Mouse (Mus musculus): ENCODE results near the gene A830018L16Rik. TPM values are rescaled to one million over a fixed set of nuclear protein-coding genes. Genes with fewer than 3 reads are reported as not detected.

Gene A830018L16Rik
- polyA plus RNA-seq (2014; fragmentation: Nextera tagmentation; extraction: Ambion mirVana) = 3.1 and 5.1 TPM in 2 replicates

- no peaks in the 10 kb centered on the region for H3K36me3 ChIP-seq (ENCODE audit: control insufficient read depth, insufficient read depth, low read length)
- H3K4me3 ChIP-seq (ENCODE audit: low read depth, low read length) = peak within 1 kb of the TSS; percentile 45
- H3K27ac ChIP-seq (replicated peaks; ENCODE audit: low read depth, low read length) = no peak within 1 kb of the TSS; the same call in 1 of the 2 replicates
- DNase-seq (ENCODE audit: low spot score) (peak; percentile 90), ATAC-seq (ENCODE audit: low read depth) (peak; percentile 98)
- H3K9ac ChIP-seq (ENCODE audit: low read depth, low read length) = peak within 1 kb of the TSS; percentile 59
- no peaks in the 10 kb centered on the region for H3K9me3 ChIP-seq (ENCODE audit: control insufficient read depth, low read length)
- H3K27me3 ChIP-seq (replicated peaks; ENCODE audit: control insufficient read depth, insufficient read depth, low read length) = peaks cover 2% of the 10 kb centered on the region; the same call in 1 of the 2 replicates
- H3K4me2 ChIP-seq (ENCODE audit: low read depth, low read length) = peak within 1 kb of the TSS; percentile 91
- WGBS = under 1% methylated on average over 22 of the region's 50 CpGs
- no peaks in the 10 kb centered on the region for H3K4me1 ChIP-seq (ENCODE audit: control insufficient read depth, insufficient read depth, low read length)
Observed at GRCm38 (mm10) chr1:11413894-11414556, at the start of gene A830018L16Rik. A830018L16Rik (plus strand) TSS chr1:11414105.

DNA sequence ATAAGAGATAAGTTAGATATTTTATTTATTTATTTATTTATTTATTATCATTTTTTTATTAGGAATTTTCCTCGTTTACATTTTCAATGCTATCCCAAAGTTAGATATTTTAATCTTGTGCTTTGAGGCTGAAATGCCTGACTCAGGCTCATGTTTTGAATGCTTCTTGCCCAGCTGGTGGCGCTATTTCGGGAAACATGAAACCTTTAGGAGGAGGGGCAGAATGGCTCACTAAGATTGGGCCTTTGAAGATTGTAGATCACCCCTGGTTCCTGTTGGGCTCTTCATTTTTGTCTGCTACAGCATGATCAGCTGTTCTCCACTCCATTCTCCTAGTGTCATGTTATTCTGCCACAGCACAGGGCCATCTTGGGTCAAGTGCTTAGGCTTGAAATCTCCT is 28.1 kb upstream of the A830018L16Rik start:
- H3K36me3 ChIP-seq (ENCODE audit: control insufficient read depth, insufficient read depth, low read length) = no peaks in the 10 kb centered on the region
- H3K9me3 ChIP-seq (ENCODE audit: control insufficient read depth, low read length) = no peaks in the 10 kb centered on the region
- H3K27me3 ChIP-seq (replicated peaks; ENCODE audit: control insufficient read depth, insufficient read depth, low read length) = no peaks in the 10 kb centered on the region
- H3K4me3 ChIP-seq (ENCODE audit: low read depth, low read length) = no peak overlapping the region
- WGBS = 69% methylated on average over 3 of the region's 3 CpGs
- no peak overlapping the region for H3K27ac ChIP-seq (replicated peaks; ENCODE audit: low read depth, low read length)
- ATAC-seq (ENCODE audit: low read depth) (no peak), DNase-seq (ENCODE audit: low spot score) (no peak)
- H3K4me2 ChIP-seq (ENCODE audit: low read depth, low read length) = no peak overlapping the region
- H3K4me1 ChIP-seq (ENCODE audit: control insufficient read depth, insufficient read depth, low read length) = no peaks in the 10 kb centered on the region
- H3K9ac ChIP-seq (ENCODE audit: low read depth, low read length) = no peak overlapping the region

DNA sequence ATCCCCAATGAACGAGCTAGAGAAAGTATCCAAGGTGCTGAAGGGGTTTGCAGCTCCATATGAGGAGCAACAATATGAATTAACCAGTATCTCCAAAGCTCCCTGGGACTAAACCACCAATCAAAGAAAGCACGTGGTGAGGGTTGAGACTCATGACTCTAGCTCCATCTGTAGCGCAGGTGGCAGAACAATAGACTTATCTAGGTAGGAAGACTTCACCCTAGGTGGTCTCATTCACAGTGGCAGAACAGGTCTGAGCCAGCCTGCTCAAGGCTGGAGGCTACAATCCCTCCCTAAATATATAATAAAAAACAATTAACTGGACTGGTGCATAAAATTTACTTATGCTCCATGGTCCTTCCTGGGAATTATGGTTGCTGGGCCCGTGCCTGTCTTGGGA is 18.5 kb upstream of the A830018L16Rik start:
- H3K4me1 ChIP-seq (ENCODE audit: control insufficient read depth, insufficient read depth, low read length) = no peaks in the 10 kb centered on the region
- no peaks in the 10 kb centered on the region for H3K9me3 ChIP-seq (ENCODE audit: control insufficient read depth, low read length)
- H3K36me3 ChIP-seq (ENCODE audit: control insufficient read depth, insufficient read depth, low read length) = no peaks in the 10 kb centered on the region
- H3K27ac ChIP-seq (replicated peaks; ENCODE audit: low read depth, low read length) = no peak overlapping the region
- WGBS = 58% methylated on average over 4 of the region's 4 CpGs
- H3K4me3 ChIP-seq (ENCODE audit: low read depth, low read length) = no peak overlapping the region
- no peak for ATAC-seq (ENCODE audit: low read depth)
- no peak overlapping the region for H3K4me2 ChIP-seq (ENCODE audit: low read depth, low read length)
- no peak overlapping the region for H3K9ac ChIP-seq (ENCODE audit: low read depth, low read length)
- DNase-seq (ENCODE audit: low spot score) = no peak
- no peaks in the 10 kb centered on the region for H3K27me3 ChIP-seq (replicated peaks; ENCODE audit: control insufficient read depth, insufficient read depth, low read length)

- DNase-seq (ENCODE audit: low spot score) = no peak
- H3K9ac ChIP-seq (ENCODE audit: low read depth, low read length) = no peak overlapping the region
Observed at GRCm38 (mm10) chr1:11395996-11396736, 17.7 kb upstream of the A830018L16Rik start.

GRCm38 (mm10) chr1:11401159-11401558 is 12.7 kb upstream of the A830018L16Rik start:
- H3K4me3 ChIP-seq (ENCODE audit: low read depth, low read length) = no peak overlapping the region
- H3K36me3 ChIP-seq (ENCODE audit: control insufficient read depth, insufficient read depth, low read length) = no peaks in the 10 kb centered on the region
- 43% methylated on average over 2 of the region's 2 CpGs for WGBS
- H3K27me3 ChIP-seq (replicated peaks; ENCODE audit: control insufficient read depth, insufficient read depth, low read length) = no peaks in the 10 kb centered on the region
- H3K9ac ChIP-seq (ENCODE audit: low read depth, low read length) = no peak overlapping the region
- ATAC-seq (ENCODE audit: low read depth) (no peak), DNase-seq (ENCODE audit: low spot score) (peak; percentile 3)
- H3K4me2 ChIP-seq (ENCODE audit: low read depth, low read length) = no peak overlapping the region
- no peaks in the 10 kb centered on the region for H3K9me3 ChIP-seq (ENCODE audit: control insufficient read depth, low read length)
- no peaks in the 10 kb centered on the region for H3K4me1 ChIP-seq (ENCODE audit: control insufficient read depth, insufficient read depth, low read length)
- no peak overlapping the region for H3K27ac ChIP-seq (replicated peaks; ENCODE audit: low read depth, low read length)

More at GRCm38 (mm10) chr1:11395996-11396736, 17.7 kb upstream of the A830018L16Rik start:
- Histone ChIP-seq H3K4me1 (ENCODE audit: control insufficient read depth, insufficient read depth, low read length) (no peaks in the 10 kb centered on the region), H3K9me3 (ENCODE audit: control insufficient read depth, low read length) (no peaks in the 10 kb centered on the region), H3K4me3 (ENCODE audit: low read depth, low read length) (no peak overlapping the region), H3K27me3 (replicated peaks; ENCODE audit: control insufficient read depth, insufficient read depth, low read length) (no peaks in the 10 kb centered on the region), H3K4me2 (ENCODE audit: low read depth, low read length) (no peak overlapping the region), H3K36me3 (ENCODE audit: control insufficient read depth, insufficient read depth, low read length) (no peaks in the 10 kb centered on the region), H3K27ac (replicated peaks; ENCODE audit: low read depth, low read length) (no peak overlapping the region)
- ATAC-seq (ENCODE audit: low read depth) = no peak
- 89% methylated on average over 2 of the region's 2 CpGs for WGBS

DNA sequence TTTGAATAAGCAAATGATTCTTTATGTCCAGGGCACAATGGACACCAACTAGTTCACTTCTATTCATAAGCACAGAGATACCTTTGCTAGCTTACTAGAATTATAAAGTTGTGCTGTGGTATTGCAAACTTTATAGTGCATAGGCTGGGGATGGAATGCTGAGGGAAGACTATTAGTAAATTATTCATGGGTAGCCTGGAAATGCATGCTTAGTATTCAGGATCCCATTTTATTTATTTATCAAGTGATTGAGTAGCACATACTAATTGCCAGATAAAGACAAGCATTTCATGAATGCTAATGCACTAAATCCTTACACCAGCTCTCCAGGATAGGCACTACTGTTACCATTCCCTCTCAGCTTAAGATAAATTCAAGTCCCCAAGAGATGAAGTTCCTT is 8.4 kb upstream of the A830018L16Rik start:
- no peaks in the 10 kb centered on the region for H3K27me3 ChIP-seq (replicated peaks; ENCODE audit: control insufficient read depth, insufficient read depth, low read length)
- no peak overlapping the region for H3K27ac ChIP-seq (replicated peaks; ENCODE audit: low read depth, low read length)
- H3K9me3 ChIP-seq (ENCODE audit: control insufficient read depth, low read length) = no peaks in the 10 kb centered on the region
- ATAC-seq (ENCODE audit: low read depth) = no peak
- DNase-seq (ENCODE audit: low spot score) = no peak
- H3K9ac ChIP-seq (ENCODE audit: low read depth, low read length) = no peak overlapping the region
- H3K4me1 ChIP-seq (ENCODE audit: control insufficient read depth, insufficient read depth, low read length) = no peaks in the 10 kb centered on the region
- H3K36me3 ChIP-seq (ENCODE audit: control insufficient read depth, insufficient read depth, low read length) = no peaks in the 10 kb centered on the region
- no peak overlapping the region for H3K4me2 ChIP-seq (ENCODE audit: low read depth, low read length)
- no peak overlapping the region for H3K4me3 ChIP-seq (ENCODE audit: low read depth, low read length)

DNA sequence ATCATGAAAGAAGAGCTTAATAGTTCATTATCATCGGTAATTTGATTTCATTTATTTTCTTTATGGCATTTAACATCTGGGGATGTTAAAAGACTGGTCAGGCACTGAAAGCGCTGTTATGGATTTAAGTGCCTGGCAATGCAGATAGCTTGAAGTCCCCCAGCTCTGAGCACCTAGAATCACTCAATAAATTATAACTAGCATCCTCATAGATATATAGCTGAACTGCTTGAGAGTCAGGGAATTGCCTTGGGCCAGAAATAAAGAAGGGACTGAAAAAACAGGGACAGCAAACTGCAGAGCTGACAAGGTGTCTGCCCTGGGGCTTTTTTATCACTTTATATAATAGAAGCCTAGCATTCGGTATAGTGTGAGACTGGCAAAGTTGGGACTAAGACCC is 7.9 kb upstream of the A830018L16Rik start:
- no peak overlapping the region for H3K4me3 ChIP-seq (ENCODE audit: low read depth, low read length)
- H3K4me1 ChIP-seq (ENCODE audit: control insufficient read depth, insufficient read depth, low read length) = no peaks in the 10 kb centered on the region
- H3K9ac ChIP-seq (ENCODE audit: low read depth, low read length) = no peak overlapping the region
- WGBS = 88% methylated on average over 3 of the region's 3 CpGs
- H3K9me3 ChIP-seq (ENCODE audit: control insufficient read depth, low read length) = no peaks in the 10 kb centered on the region
- H3K36me3 ChIP-seq (ENCODE audit: control insufficient read depth, insufficient read depth, low read length) = no peaks in the 10 kb centered on the region
- H3K4me2 ChIP-seq (ENCODE audit: low read depth, low read length) = no peak overlapping the region
- DNase-seq (ENCODE audit: low spot score) (no peak), ATAC-seq (ENCODE audit: low read depth) (no peak)
- H3K27me3 ChIP-seq (replicated peaks; ENCODE audit: control insufficient read depth, insufficient read depth, low read length) = no peaks in the 10 kb centered on the region
- H3K27ac ChIP-seq (replicated peaks; ENCODE audit: low read depth, low read length) = no peak overlapping the region

- H3K4me2 ChIP-seq (ENCODE audit: low read depth, low read length) = peak overlapping the region; percentile 91
- no peaks in the 10 kb centered on the region for H3K36me3 ChIP-seq (ENCODE audit: control insufficient read depth, insufficient read depth, low read length)
- H3K27me3 ChIP-seq (replicated peaks; ENCODE audit: control insufficient read depth, insufficient read depth, low read length) = peaks cover 2% of the 10 kb centered on the region; the same call in 1 of the 2 replicates
- H3K9ac ChIP-seq (ENCODE audit: low read depth, low read length) = peak overlapping the region; percentile 59
- WGBS = 4% methylated on average over 9 of the region's 9 CpGs
- no peaks in the 10 kb centered on the region for H3K9me3 ChIP-seq (ENCODE audit: control insufficient read depth, low read length)
- H3K27ac ChIP-seq (replicated peaks; ENCODE audit: low read depth, low read length) = no peak overlapping the region; the same call in 1 of the 2 replicates
- ATAC-seq (ENCODE audit: low read depth) = no peak
- H3K4me1 ChIP-seq (ENCODE audit: control insufficient read depth, insufficient read depth, low read length) = no peaks in the 10 kb centered on the region
- no peak for DNase-seq (ENCODE audit: low spot score)
- peak overlapping the region; percentile 45 for H3K4me3 ChIP-seq (ENCODE audit: low read depth, low read length)
Observed at GRCm38 (mm10) chr1:11414560-11414959, 655 bp downstream of the A830018L16Rik start.
